Mouse (Mus musculus) limb, embryonic 15.5 days (tissue): ENCODE results near the gene Bcl2a1a. TPM values are rescaled to one million over a fixed set of nuclear protein-coding genes. Genes with fewer than 3 reads are reported as not detected.
"Not testable (repeated sequence)": the region's sequence is repeated elsewhere in the genome, so short reads cannot be mapped to it uniquely, and the experiment has no call there.

Experiments used
- ATAC-seq: fragments of 200-750 bp; cut with Nextera tagmentation; 2 replicates; pipeline ENCODE4 v1.8.0; 2017; ENCODE audit warnings: low read depth, moderate TSS enrichment; ENCODE audit not compliant: insufficient number of reproducible peaks, low FRiP score, low TSS enrichment
- H3K27ac ChIP-seq: fragments of 300-500 bp; sonication (generic); 2 replicates; pipeline ENCODE4 v1.5.1; 2015; ENCODE audit warnings: moderate library complexity, mild to moderate bottlenecking, inconsistent platforms
- H3K27me3 ChIP-seq: fragments of 300-500 bp; sonication (generic); 2 replicates; pipeline ENCODE4 v1.6.1; 2015; ENCODE audit warnings: inconsistent platforms
- H3K36me3 ChIP-seq: fragments of 300-500 bp; sonication (generic); 2 replicates; pipeline ENCODE4 v1.6.1; 2015; ENCODE audit warnings: inconsistent platforms
- H3K4me1 ChIP-seq: fragments of 300-500 bp; sonication (generic); 2 replicates; pipeline ENCODE4 v1.6.1; 2015; ENCODE audit warnings: inconsistent platforms
- H3K4me2 ChIP-seq: fragments of 300-500 bp; sonication (generic); 2 replicates; pipeline ENCODE4 v1.6.1; 2015; ENCODE audit warnings: mild to moderate bottlenecking, inconsistent platforms
- H3K4me3 ChIP-seq: fragments of 300-500 bp; sonication (generic); 2 replicates; pipeline ENCODE4 v1.5.1; 2015; ENCODE audit warnings: mild to moderate bottlenecking, inconsistent platforms
- H3K9ac ChIP-seq: fragments of 300-500 bp; sonication (generic); 2 replicates; pipeline ENCODE4 v1.6.1; 2015; ENCODE audit warnings: inconsistent platforms
- H3K9me3 ChIP-seq: fragments of 300-500 bp; sonication (generic); 2 replicates; pipeline ENCODE4 v1.6.1; 2016; ENCODE audit warnings: inconsistent platforms
- WGBS: fragments of 180-500 bp; shearing (Covaris S2); methylation state at CpG from one replicate; pipeline ENCODE4 v1.1.7; 2015; 5-methylcytosine and 5-hydroxymethylcytosine counted together
- polyA plus RNA-seq: library from polyadenylated mRNA; unstranded; fragments of >200 nt; fragmentation: Nextera tagmentation; extraction: Ambion mirVana; gene quantifications from 2 replicates; pipeline ENCODE4 v1.2.1, GENCODE M21; 2015

Bcl2a1a gene
- polyA plus RNA-seq: 0.24 TPM in 1 of 2 replicates, not detected in the other

DNA sequence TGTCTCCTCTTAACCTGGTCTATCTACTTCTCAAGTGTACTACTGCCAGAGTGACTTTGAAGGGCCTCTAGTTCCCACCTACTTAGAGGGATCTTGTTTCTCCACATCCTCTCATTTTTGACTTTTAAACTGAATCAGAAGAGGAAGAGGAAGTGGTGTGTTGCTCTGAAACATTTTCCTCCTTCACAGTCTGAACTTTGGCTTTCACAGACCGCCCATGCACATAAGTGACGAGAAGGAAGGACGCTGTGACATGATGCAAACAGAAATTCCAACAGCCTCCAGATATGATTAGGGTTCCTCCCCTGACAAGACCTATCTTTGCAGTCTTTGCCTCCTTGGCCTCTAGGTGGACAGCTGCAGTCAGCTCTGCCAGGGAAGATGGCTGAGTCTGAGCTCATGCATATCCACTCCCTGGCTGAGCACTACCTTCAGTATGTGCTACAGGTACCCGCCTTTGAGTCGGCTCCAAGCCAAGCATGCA is at the start of gene Bcl2a1a:
Bcl2a1a (plus strand) TSS at position 231 of the 484 bp plus-strand sequence.
- not testable (repeated sequence) for H3K36me3 ChIP-seq, H3K27me3 ChIP-seq, ATAC-seq, H3K27ac ChIP-seq, H3K9me3 ChIP-seq, H3K4me2 ChIP-seq, H3K4me3 ChIP-seq, H3K4me1 ChIP-seq, H3K9ac ChIP-seq
- 92% methylated on average over 5 of the region's 5 CpGs for WGBS

DNA sequence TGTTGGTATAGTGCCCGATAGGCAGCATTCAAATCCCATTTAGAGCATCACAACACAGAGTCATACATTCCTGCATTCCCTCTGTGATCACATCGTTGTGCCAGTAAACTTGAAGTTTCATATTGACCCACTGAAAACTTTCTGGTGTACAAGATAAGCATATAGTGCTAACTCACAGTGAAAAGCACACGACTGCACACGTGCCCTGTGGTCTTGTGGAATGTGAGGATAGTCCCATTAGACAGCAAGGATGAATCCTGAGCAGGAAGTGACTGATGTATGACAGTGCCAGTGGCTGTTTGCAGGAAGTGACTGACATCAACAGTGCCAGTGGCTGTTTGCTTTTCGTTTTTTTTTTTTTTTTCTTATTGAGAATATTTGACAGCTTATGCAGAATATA is 40.1 kb upstream of the Bcl2a1a start:
- ATAC-seq, H3K4me1 ChIP-seq, H3K9ac ChIP-seq, H3K27me3 ChIP-seq, H3K9me3 ChIP-seq, H3K27ac ChIP-seq, H3K4me3 ChIP-seq, H3K36me3 ChIP-seq, H3K4me2 ChIP-seq: not testable (repeated sequence)
- 77% methylated on average over 5 of the region's 5 CpGs for WGBS

DNA sequence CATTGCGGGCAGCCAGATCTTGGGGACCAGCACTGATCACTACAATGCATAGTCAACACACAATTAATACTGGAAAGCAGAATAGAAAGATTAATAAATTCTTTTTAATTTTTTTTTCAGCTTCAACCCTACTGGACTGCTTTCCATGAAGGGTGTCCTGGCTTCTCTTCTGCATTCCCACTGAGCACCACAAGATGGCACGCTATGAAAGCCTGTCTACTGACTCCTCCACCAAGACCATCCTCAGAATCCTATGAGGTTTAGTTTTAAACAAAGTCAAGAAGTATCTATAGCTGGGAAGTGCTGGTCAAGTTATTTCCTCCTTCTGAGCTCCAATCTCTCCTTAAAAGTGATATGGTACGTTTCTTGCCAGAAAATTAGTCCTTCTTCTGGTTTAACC is 18.4 kb upstream of the Bcl2a1a start:
- not testable (repeated sequence) for ATAC-seq, H3K4me1 ChIP-seq, H3K4me2 ChIP-seq, H3K9me3 ChIP-seq, H3K36me3 ChIP-seq, H3K27me3 ChIP-seq, H3K9ac ChIP-seq, H3K4me3 ChIP-seq, H3K27ac ChIP-seq
- 25% methylated on average over 2 of the region's 3 CpGs for WGBS

DNA sequence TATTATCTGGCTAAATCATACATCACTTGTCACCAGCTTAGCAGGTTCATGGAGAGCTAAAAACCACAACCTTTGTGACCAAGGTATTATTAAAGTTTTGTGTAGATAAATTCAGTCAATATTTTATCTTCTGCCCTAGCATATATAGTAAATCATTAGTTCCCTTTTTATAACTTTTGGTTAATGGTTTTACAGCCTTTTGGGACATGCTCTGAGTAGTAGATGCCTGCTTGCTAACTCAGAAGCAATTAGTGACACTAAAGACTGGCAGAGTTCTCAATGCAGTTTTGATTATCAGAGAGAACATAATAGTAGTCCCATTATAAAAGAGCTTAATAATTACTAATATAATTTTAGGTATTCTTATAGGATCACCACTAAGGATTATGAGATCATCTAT is 5.2 kb upstream of the Bcl2a1a start:
- not testable (repeated sequence) for ATAC-seq

DNA sequence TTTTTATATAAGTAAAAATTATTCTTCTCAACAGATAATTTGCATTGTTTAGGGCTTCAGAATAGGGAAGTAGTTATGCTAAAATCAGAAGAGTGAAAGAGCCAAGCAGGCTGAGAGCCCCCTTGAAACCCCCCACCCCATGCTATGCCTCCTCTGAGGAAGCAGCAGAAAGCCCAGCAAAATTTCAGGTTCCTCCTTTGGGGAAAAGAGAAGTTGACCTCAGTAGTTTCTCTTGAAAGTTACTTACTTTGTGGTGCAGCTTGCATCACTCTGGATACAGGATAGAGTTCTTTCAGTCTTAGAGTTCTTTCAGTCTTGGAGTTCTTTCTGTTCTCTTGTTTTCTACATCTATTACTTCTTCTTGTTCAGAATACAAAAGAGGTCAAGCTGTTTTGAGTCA is 3.5 kb upstream of the Bcl2a1a start:
- not testable (repeated sequence) for H3K27me3 ChIP-seq

More for the DNA sequence above, 5.2 kb upstream of the Bcl2a1a start:
- H3K9ac ChIP-seq, H3K36me3 ChIP-seq, H3K4me2 ChIP-seq, H3K9me3 ChIP-seq, H3K4me1 ChIP-seq, H3K4me3 ChIP-seq, H3K27me3 ChIP-seq, H3K27ac ChIP-seq: not testable (repeated sequence)

DNA sequence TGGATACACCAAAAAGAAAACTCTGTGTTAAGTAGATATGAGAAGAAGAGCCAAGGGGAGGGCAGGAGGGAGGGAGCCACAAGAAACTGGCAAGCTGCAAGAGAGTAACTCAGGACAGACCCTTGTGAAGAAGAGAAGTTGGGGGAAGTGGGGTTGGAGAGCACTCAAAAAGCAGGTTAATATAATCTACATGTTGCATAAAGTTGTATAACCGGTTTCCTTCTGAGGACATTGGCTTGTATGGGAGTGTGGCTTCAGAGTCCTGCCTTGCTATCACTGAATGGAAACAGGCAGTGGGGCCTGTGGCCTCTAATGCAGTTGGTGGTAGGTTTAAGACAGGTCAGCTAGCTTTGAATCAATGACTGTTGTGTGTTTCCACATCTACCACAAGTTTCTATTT is 1.5 kb upstream of the Bcl2a1a start:
- 71% methylated on average over 1 of the region's 1 CpGs for WGBS
- not testable (repeated sequence) for ATAC-seq

More for the DNA sequence above, 3.5 kb upstream of the Bcl2a1a start:
- not testable (repeated sequence) for H3K9ac ChIP-seq, H3K9me3 ChIP-seq, H3K4me3 ChIP-seq, H3K36me3 ChIP-seq, H3K4me2 ChIP-seq, H3K27ac ChIP-seq, ATAC-seq, H3K4me1 ChIP-seq

DNA sequence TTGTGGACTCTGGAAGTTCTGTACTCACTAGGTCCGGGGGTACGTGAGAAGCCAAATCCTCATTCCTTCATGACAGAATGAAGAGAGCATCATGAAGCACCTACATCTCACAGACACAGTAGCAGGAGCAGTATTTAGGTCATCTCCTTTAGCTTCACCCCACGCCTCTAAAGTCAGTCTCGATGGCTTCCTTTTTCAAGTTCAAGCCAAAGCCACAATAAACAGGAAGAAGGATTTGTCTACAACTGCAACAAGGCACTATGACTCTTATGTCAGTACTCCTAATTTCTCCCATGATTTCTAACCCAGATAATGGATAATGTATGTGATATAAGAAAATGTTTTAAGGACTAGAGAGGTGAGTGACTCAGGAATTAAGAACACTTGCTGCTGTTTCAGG is 665 bp upstream of the Bcl2a1a start:
- H3K4me1 ChIP-seq, H3K9me3 ChIP-seq, H3K27ac ChIP-seq, H3K27me3 ChIP-seq, ATAC-seq, H3K36me3 ChIP-seq, H3K4me3 ChIP-seq, H3K4me2 ChIP-seq, H3K9ac ChIP-seq: not testable (repeated sequence)
- WGBS: 85% methylated on average over 3 of the region's 4 CpGs

More for the DNA sequence above, 1.5 kb upstream of the Bcl2a1a start:
- not testable (repeated sequence) for H3K36me3 ChIP-seq, H3K4me1 ChIP-seq, H3K4me2 ChIP-seq, H3K27me3 ChIP-seq, H3K4me3 ChIP-seq, H3K27ac ChIP-seq, H3K9ac ChIP-seq, H3K9me3 ChIP-seq

DNA sequence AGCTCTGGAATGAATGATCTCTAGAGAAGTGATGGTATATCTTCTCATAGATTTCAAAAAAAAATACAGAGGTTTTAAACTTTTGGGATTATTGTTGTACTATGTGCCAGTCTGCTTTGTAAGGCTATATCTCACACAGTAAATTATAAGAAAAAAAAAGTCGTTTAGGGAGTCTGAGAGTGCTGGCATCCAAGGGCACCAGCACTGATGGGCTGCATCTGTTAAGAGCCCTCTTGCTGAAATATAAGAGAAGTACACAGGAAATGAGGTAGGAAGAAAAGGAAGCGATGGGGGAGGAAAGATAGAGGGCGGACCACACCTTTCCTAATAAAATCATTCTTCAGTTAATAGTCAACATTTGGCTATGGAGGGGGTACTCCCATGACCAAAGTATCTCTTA is 2.2 kb downstream of the Bcl2a1a start:
- 82% methylated on average over 3 of the region's 3 CpGs for WGBS
- no peak for ATAC-seq

DNA sequence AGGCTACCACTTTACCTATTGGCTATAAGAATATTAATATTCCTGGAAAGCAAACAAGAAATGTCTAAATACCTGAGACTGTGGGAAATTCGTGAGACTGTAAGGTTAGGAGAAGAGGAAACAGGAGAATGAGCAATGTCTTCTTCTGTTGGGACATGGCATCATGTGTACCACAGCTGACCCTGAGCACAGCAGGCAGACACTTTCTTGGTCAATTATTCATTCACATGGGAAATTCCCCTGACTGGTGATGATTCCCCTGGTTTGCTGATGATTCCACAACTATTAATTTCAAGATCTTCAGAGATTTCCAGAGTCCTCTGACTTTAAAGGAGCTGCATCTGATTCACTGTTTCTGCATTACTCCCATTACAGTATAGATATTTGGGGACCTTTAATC is 3.3 kb downstream of the Bcl2a1a start:
- not testable (repeated sequence) for H3K36me3 ChIP-seq, H3K27me3 ChIP-seq, H3K4me1 ChIP-seq, ATAC-seq, H3K4me2 ChIP-seq, H3K27ac ChIP-seq, H3K9me3 ChIP-seq, H3K4me3 ChIP-seq, H3K9ac ChIP-seq
- 60% methylated on average over 1 of the region's 1 CpGs for WGBS

More for the DNA sequence above, 2.2 kb downstream of the Bcl2a1a start:
- Histone ChIP-seq H3K27ac (no peak overlapping the region), H3K9me3 (no peaks in the 10 kb centered on the region), H3K4me1 (no peaks in the 10 kb centered on the region), H3K36me3 (no peaks in the 10 kb centered on the region), H3K27me3 (no peaks in the 10 kb centered on the region), H3K9ac (no peak overlapping the region), H3K4me3 (no peak overlapping the region), H3K4me2 (no peak overlapping the region)

DNA sequence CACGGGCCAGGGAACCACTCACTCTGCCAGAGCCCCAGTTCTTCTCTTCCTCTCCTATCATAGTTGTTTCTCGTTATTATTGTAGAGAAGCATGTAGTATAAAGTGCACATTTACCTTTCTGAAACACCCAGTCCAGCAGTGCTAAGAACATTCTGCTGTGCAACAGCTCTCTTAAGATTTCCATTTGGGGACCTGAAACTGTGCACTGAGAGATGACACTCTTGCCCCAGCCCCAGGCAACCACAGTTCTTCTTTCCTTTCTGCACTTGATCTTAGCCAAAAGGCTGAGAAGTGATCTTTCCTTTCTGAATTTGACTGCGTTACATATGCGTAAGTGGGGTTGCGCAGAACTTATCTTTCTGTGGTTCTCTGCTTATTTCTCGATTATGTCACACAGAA is 9.8 kb downstream of the Bcl2a1a start:
- H3K9me3 ChIP-seq, ATAC-seq, H3K36me3 ChIP-seq, H3K9ac ChIP-seq, H3K27ac ChIP-seq, H3K27me3 ChIP-seq, H3K4me3 ChIP-seq, H3K4me2 ChIP-seq, H3K4me1 ChIP-seq: not testable (repeated sequence)
- WGBS: 27% methylated on average over 1 of the region's 6 CpGs

DNA sequence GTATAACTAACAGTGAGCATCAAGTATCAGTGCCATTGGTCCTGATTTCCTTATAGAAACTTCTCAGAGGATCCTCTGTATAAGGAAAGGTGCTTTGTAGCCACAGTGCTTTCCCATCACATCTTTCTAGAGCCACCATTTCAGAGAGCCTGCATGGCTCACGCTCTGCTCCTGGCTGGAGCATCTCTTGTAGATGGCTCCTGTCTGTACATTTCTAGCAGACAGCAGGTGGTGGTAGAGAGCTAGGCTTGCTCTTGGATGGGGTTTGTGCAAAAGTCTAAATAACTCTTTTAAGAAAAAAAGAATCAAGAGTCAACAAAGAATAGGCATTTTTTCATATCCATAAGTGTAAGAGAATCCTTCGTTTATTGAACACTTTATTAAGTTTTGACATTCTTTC is 12.8 kb downstream of the Bcl2a1a start:
- H3K9me3 ChIP-seq, H3K4me3 ChIP-seq, H3K36me3 ChIP-seq, ATAC-seq, H3K27ac ChIP-seq, H3K4me2 ChIP-seq, H3K27me3 ChIP-seq, H3K4me1 ChIP-seq, H3K9ac ChIP-seq: not testable (repeated sequence)
- WGBS: 65% methylated on average over 2 of the region's 2 CpGs

DNA sequence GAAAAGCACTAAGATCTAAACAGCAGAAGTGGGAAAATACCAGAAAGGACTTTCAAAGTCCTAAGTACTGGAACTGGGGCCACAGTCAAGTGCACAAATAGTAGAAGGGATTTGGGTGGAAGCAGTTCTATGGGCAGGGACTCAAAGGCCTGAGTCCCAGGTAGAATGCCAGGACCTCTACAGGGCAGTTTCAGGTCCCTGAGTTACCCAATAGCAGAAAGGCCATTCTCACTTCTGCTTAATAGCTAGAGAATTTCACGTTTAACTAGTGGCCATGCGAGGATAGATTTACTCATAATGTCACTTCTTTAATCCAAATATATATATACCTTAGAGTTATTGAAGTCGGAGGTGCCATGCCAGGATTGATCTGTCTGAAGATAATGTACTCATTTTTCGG is 20.2 kb downstream of the Bcl2a1a start:
- not testable (repeated sequence) for H3K4me2 ChIP-seq, ATAC-seq, H3K36me3 ChIP-seq, H3K27me3 ChIP-seq, H3K9me3 ChIP-seq, H3K4me1 ChIP-seq, H3K9ac ChIP-seq, H3K27ac ChIP-seq, H3K4me3 ChIP-seq
- 77% methylated on average over 4 of the region's 4 CpGs for WGBS

DNA sequence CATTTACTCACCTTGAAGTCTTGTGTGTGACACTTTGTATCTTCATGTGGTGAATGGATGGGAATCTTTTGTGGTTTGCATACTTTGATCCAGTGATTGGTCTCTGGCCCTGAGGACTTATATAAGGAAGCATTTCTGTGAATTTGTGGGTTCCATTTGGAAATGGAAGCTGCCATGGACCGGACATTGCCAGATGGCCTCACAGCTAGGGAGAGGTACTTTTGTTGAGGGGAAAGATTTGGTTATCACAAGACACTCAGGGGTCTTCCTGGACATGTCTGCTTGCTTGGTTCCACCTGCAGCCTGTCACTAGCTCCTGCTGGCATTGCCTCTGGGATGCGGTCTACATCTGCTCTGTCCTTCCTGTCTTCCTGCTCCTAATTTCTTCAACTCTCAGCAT is 23.1 kb downstream of the Bcl2a1a start:
- not testable (repeated sequence) for H3K4me3 ChIP-seq, H3K9me3 ChIP-seq, H3K27me3 ChIP-seq, ATAC-seq, H3K27ac ChIP-seq, H3K4me1 ChIP-seq, H3K4me2 ChIP-seq, H3K9ac ChIP-seq, H3K36me3 ChIP-seq
- WGBS: 90% methylated on average over 2 of the region's 2 CpGs
